Mouse (Mus musculus) intestine, embryonic 15.5 days (tissue): ENCODE measurements around the gene Higd1a. TPM values are rescaled to one million over a fixed set of nuclear protein-coding genes. Genes with fewer than 3 reads are reported as not detected.

Source experiments
- ATAC-seq: fragments of 200-750 bp; cut with Nextera tagmentation; 2 replicates; pipeline ENCODE4 v1.8.0; 2017; ENCODE audit warnings: moderate TSS enrichment, moderate library complexity
- H3K27ac ChIP-seq: fragments of 300-500 bp; sonication (generic); 2 replicates; pipeline ENCODE4 v1.5.1; 2015; ENCODE audit warnings: mild to moderate bottlenecking, inconsistent platforms
- H3K27me3 ChIP-seq: fragments of 300-500 bp; sonication (generic); replicated peaks from 2 replicates; pipeline ENCODE4 v1.6.1; 2015; ENCODE audit warnings: inconsistent platforms
- H3K36me3 ChIP-seq: fragments of 300-500 bp; sonication (generic); 2 replicates; pipeline ENCODE4 v1.6.1; 2015; ENCODE audit warnings: inconsistent platforms
- H3K4me1 ChIP-seq: fragments of 300-500 bp; sonication (generic); replicated peaks from 2 replicates; pipeline ENCODE4 v1.6.1; 2015; ENCODE audit warnings: inconsistent platforms
- H3K4me2 ChIP-seq: fragments of 300-500 bp; sonication (generic); replicated peaks from 2 replicates; pipeline ENCODE4 v1.6.1; 2015; ENCODE audit warnings: mild to moderate bottlenecking, inconsistent platforms
- H3K4me3 ChIP-seq: fragments of 300-500 bp; sonication (generic); replicated peaks from 2 replicates; pipeline ENCODE4 v1.5.1; 2015; ENCODE audit warnings: inconsistent platforms
- H3K9ac ChIP-seq: fragments of 300-500 bp; sonication (generic); 2 replicates; pipeline ENCODE4 v1.6.1; 2015; ENCODE audit warnings: inconsistent platforms
- H3K9me3 ChIP-seq: fragments of 300-500 bp; sonication (generic); 2 replicates; pipeline ENCODE4 v1.6.1; 2016; ENCODE audit warnings: inconsistent platforms
- WGBS: fragments of 180-500 bp; shearing (Covaris S2); methylation state at CpG from one replicate; pipeline ENCODE4 v1.1.7; 2015; 5-methylcytosine and 5-hydroxymethylcytosine counted together
- polyA plus RNA-seq: library from polyadenylated mRNA; unstranded; fragments of >200 nt; fragmentation: Nextera tagmentation; extraction: Ambion mirVana; gene quantifications from 2 replicates; pipeline ENCODE4 v1.2.1, GENCODE M21; 2015

Gene Higd1a
- polyA plus RNA-seq, 1 experiment from 2014 or later: 174 TPM

DNA sequence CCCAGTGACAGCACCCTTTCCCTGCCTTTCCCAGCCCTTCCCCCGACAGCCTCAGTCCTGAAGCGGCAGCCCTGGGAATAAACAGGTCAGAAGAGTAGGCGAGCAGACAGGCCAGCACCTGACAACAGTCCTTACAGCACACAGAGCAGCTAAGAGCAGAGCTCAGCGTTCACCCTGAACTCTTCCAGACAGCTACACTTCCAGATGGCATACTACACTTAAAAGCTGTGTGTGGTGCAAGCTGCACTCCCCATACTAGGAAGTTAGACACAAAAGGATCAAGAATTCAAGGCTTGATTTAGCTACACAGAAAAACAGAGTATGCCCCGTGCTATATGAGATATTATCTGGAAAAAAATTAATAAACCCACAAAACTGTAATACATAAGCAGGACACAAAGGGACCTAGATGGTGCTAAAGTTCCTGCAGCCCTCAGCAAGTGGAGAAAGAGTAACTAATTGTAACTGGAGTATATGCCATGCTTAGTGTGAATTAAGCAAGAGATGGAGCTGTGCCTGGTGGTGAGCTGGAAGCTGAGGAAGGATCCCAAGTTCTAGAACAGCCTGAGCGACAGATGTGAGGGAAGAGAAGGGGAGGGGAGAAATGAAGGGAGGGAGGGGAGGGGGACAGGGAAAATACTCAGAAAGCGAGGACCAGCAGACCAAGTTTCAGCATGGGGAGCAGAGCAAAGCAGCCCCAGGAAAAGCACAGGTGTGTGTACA lies 28.7 kb downstream of the Higd1a start:
- 60% methylated on average over 7 of the region's 7 CpGs for WGBS
- Histone ChIP-seq H3K9me3 (no peaks in the 10 kb centered on the region), H3K36me3 (no peaks in the 10 kb centered on the region), H3K4me1 (no peaks in the 10 kb centered on the region), H3K27me3 (no peaks in the 10 kb centered on the region), H3K27ac (no peak overlapping the region), H3K4me2 (no peak overlapping the region), H3K4me3 (no peak overlapping the region), H3K9ac (no peak overlapping the region)
- no peak for ATAC-seq

DNA sequence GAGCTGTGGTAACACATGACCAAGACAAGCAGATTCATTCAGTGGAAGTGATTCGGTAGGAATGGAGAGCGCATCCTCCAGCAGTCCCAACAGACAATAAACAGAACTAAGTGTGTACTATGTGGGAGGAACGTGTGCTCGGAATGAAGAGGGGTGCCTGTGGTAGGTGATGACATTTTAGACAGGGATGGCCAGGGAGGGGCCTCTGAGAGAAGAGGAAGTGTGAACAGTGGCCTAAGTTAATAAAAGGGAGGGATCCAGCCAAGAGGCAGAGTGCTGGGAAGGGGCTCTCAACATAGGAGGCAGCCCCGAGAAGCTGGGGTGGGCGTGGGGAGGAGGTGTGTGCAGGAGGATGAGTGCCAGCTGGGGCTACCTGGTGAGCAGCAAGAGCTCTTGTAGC lies 29.8 kb downstream of the Higd1a start:
- no peak overlapping the region for H3K4me2 ChIP-seq
- no peak overlapping the region for H3K9ac ChIP-seq
- H3K27me3 ChIP-seq: no peaks in the 10 kb centered on the region
- 57% methylated on average over 6 of the region's 6 CpGs for WGBS
- ATAC-seq: no peak
- no peaks in the 10 kb centered on the region for H3K36me3 ChIP-seq
- no peak overlapping the region for H3K4me3 ChIP-seq
- no peaks in the 10 kb centered on the region for H3K9me3 ChIP-seq
- H3K27ac ChIP-seq: no peak overlapping the region
- no peaks in the 10 kb centered on the region for H3K4me1 ChIP-seq

DNA sequence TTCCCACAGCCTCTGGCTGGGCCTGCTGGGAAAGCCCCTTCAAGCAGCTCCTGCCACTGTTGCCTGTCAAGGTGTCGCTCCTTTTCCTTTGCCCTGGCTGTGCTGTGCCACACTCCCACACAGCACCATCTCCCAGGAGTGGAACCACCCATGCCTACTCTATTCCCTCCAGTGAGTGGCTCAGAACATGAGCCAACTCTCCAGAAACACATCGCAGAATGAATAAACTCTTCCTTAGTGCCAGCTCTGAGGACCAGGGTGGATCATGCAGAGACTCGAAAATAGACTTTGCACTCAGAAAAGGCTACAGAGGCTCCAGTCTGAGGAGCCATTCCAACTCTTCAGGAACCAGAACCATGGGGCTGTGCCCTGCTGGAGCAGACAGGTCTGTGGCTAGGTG lies 31.8 kb downstream of the Higd1a start:
- Histone ChIP-seq H3K4me3 (no peak overlapping the region), H3K4me2 (no peak overlapping the region), H3K36me3 (no peaks in the 10 kb centered on the region), H3K27ac (no peak overlapping the region), H3K27me3 (no peaks in the 10 kb centered on the region), H3K9ac (no peak overlapping the region), H3K4me1 (no peaks in the 10 kb centered on the region), H3K9me3 (no peaks in the 10 kb centered on the region)
- 86% methylated on average over 3 of the region's 3 CpGs for WGBS
- no peak for ATAC-seq

DNA sequence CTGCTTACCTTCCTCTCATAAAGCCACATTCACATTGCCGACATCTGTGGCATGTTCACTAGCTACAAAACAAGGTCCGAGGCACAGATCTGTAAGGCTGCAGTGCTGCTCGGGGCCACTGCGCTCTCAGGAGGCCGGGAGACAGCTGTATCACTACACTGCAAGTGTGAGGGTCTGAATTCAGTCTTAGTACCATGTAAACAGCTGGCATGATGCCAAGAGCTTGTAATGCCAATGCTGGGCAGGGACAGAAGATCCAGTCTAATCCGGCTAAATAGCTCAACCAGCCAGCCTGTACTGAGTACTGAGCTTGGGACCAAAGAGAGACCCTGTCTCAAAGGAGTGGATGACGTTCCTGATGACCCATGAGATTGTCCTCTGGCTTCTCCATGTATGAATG lies 34.2 kb downstream of the Higd1a start:
- 81% methylated on average over 7 of the region's 7 CpGs for WGBS
- Histone ChIP-seq H3K27me3 (no peaks in the 10 kb centered on the region), H3K4me3 (no peak overlapping the region), H3K27ac (no peak overlapping the region), H3K9me3 (no peaks in the 10 kb centered on the region), H3K36me3 (no peaks in the 10 kb centered on the region), H3K9ac (no peak overlapping the region), H3K4me2 (no peak overlapping the region), H3K4me1 (0 out of 2 replicates have a peak, but pooled peaks cover 3% of the 10 kb centered on the region)
- no peak for ATAC-seq

DNA sequence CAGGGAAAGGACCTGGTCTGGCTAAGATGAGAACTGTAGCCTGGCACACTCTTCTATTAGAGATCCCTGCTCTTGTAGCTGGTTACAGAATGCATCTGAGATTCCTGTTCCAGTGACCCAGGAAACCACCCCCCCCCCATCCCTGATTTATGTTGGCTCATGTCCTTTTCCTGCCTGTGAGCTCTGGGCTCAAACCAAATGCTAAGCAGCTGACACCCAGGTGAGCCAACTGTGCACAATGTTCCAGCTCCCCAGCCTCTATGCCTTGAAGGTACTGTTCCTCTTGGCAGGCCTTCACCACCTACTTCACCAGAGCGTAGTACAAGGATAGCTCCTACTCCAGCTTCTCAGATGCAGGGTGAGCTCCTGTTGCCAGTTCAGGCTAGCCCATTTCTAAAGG lies 35.1 kb downstream of the Higd1a start:
- H3K4me3 ChIP-seq: no peak overlapping the region
- ATAC-seq: no peak
- H3K27me3 ChIP-seq: no peaks in the 10 kb centered on the region
- H3K4me2 ChIP-seq: no peak overlapping the region
- H3K9ac ChIP-seq: no peak overlapping the region
- H3K36me3 ChIP-seq: no peaks in the 10 kb centered on the region
- H3K27ac ChIP-seq: no peak overlapping the region
- no peaks in the 10 kb centered on the region for H3K9me3 ChIP-seq
- H3K4me1 ChIP-seq: 0 out of 2 replicates have a peak, but pooled peaks cover 3% of the 10 kb centered on the region
- 89% methylated on average over 1 of the region's 1 CpGs for WGBS

DNA sequence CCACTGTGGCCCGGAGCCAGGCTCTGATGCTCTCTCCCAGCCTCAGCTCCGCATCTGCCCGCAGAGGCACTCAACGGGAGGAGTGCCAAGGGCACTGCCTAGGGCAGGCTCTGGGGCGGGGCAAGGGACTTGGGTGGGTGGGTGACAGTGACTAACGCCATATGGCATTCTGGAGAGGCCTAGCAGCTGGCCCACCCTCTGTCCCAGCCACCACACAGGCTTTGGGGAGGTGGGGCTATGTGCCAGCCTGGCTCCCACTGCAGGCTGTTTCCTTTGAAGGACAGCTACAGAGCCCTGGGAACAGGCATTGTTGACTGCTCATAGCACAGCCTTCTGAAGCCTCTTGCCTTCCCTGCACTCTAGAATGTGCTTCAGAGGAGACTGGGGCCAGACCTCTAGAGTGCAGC lies 35.6 kb downstream of the Higd1a start:
- ATAC-seq: no peak
- Histone ChIP-seq H3K9me3 (no peaks in the 10 kb centered on the region), H3K27me3 (no peaks in the 10 kb centered on the region), H3K4me3 (no peak overlapping the region), H3K27ac (no peak overlapping the region), H3K4me1 (0 out of 2 replicates have a peak, but pooled peaks cover 3% of the 10 kb centered on the region), H3K9ac (no peak overlapping the region), H3K36me3 (no peaks in the 10 kb centered on the region), H3K4me2 (no peak overlapping the region)
- WGBS: 65% methylated on average over 6 of the region's 6 CpGs

DNA sequence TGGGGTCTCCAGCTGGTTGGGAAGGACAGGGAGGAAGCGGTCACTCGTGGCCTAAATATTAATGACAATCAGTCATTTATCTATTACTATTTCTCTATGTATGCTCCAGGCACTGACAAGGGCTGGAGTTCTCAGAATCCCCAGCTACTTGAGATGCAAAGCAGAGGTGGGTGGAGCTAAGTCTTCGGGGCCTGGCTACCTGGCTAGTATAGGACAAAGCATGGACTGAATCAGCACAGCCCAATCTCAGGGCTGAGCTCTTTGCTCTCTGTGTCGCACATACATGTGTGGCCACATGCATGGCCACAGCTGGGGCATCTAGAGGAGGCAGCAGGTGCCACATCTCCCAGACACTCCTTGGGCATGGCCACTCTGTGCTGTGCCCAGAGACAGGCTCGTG lies 37.4 kb downstream of the Higd1a start:
- Histone ChIP-seq H3K4me1 (0 out of 2 replicates have a peak, but pooled peaks cover 3% of the 10 kb centered on the region), H3K4me3 (no peak overlapping the region), H3K27ac (no peak overlapping the region), H3K9me3 (no peaks in the 10 kb centered on the region), H3K36me3 (no peaks in the 10 kb centered on the region), H3K27me3 (no peaks in the 10 kb centered on the region), H3K9ac (no peak overlapping the region), H3K4me2 (no peak overlapping the region)
- WGBS: 66% methylated on average over 5 of the region's 5 CpGs
- no peak for ATAC-seq

DNA sequence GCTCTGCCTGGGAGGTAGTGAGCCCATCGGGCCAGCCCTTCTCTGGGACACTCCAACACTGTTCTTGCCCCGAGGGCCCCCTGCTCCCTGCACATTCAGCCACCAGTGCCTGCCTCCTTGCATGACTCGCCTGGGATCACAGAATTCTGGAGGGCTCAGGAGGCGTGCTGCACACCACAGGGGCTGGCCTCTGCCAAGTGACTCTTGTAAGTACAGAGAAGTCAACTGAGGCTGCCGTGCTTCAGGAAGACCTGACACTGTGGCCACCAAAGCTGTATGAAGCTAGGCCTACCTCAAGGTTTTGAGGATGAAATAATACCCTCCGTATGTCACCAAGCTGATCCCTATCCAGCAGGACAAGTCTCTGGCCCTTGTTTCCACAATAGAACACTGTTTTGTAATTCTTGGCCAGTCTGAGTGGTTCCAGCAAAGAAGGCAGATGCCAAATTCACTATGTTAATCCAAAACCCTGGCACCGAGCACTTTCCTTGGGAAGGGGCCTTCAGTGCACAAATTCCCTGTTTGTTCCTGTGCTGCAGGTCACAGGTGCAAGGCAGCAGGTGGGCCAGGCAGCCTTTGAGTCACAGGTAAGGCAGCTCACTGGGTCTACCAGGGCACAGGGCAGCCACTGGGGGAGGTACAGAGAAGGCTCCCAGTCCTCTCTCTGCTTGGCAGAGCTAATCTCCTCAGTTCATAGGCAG lies 38.2 kb downstream of the Higd1a start:
- Histone ChIP-seq H3K27me3 (no peaks in the 10 kb centered on the region), H3K9me3 (no peaks in the 10 kb centered on the region), H3K9ac (no peak overlapping the region), H3K4me2 (no peak overlapping the region), H3K27ac (no peak overlapping the region), H3K4me3 (no peak overlapping the region), H3K36me3 (no peaks in the 10 kb centered on the region), H3K4me1 (0 out of 2 replicates have a peak, but pooled peaks cover 3% of the 10 kb centered on the region)
- WGBS: 62% methylated on average over 7 of the region's 7 CpGs
- no peak for ATAC-seq

DNA sequence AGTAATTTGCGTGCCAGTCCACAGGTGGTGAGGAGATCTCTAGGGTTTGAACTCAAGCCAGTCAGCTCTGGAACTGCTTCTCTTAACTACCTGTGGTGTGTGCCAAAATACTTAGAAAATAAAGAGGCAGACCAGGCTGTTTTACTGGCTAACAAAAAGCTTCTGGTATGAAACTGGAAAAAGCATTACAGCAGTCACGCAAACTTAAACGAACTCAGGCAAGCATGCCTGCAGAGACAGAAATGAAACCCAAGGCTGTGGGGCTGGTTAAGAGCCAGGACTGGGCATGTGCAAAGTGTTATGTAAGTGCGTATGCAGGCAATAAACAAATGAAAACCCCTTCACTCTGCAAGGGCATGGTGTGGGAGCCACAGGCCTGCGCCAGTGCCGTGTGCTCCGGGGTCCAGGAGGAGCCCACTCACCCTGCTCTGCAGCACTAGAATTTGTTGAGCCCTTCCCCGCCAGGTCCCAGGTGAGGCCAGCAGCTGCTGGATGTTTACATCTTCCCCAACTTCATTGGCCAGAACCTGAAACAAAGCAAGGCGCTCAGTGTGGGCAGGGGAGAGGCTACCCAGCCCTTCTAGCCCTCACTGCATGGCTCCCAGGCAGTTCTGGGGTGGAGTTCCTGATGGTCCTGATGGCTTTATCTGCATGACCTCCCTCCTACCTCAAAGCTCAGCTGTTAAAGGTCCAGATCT lies 38.9 kb downstream of the Higd1a start:
- ATAC-seq: no peak

DNA sequence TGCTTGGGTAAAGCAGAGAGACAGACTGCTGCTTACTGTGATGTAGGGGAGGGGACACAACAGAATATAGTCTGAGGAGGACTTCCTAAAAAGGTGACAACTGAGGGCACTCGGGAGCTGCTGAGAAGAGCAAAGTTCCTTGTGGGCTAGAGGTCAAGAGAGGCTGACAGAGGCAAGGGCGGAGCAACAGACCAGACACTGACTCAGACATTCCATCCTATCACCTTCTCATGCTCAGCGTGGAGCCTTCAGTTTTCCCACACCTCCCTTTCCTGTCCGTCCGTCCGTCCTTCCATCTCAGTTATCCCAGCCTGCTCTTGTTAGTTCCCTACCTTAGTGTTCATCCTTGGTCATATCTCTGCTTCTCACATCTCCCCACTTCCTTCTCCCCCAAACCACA lies 43.0 kb downstream of the Higd1a start:
- H3K4me1 ChIP-seq: peaks cover 3% of the 10 kb centered on the region; the same call in 1 of the 2 replicates
- H3K27ac ChIP-seq: no peak overlapping the region
- H3K9ac ChIP-seq: no peak overlapping the region
- no peak for ATAC-seq
- no peaks in the 10 kb centered on the region for H3K36me3 ChIP-seq
- H3K4me2 ChIP-seq: no peak overlapping the region
- 55% methylated on average over 6 of the region's 6 CpGs for WGBS
- no peaks in the 10 kb centered on the region for H3K27me3 ChIP-seq
- no peaks in the 10 kb centered on the region for H3K9me3 ChIP-seq
- H3K4me3 ChIP-seq: no peak overlapping the region

More for the DNA sequence above, 38.9 kb downstream of the Higd1a start:
- no peak overlapping the region for H3K27ac ChIP-seq
- no peaks in the 10 kb centered on the region for H3K9me3 ChIP-seq
- no peak overlapping the region for H3K4me2 ChIP-seq
- 43% methylated on average over 9 of the region's 9 CpGs for WGBS
- H3K4me3 ChIP-seq: no peak overlapping the region
- H3K36me3 ChIP-seq: no peaks in the 10 kb centered on the region
- H3K4me1 ChIP-seq: 0 out of 2 replicates have a peak, but pooled peaks cover 3% of the 10 kb centered on the region
- H3K9ac ChIP-seq: no peak overlapping the region
- H3K27me3 ChIP-seq: no peaks in the 10 kb centered on the region

DNA sequence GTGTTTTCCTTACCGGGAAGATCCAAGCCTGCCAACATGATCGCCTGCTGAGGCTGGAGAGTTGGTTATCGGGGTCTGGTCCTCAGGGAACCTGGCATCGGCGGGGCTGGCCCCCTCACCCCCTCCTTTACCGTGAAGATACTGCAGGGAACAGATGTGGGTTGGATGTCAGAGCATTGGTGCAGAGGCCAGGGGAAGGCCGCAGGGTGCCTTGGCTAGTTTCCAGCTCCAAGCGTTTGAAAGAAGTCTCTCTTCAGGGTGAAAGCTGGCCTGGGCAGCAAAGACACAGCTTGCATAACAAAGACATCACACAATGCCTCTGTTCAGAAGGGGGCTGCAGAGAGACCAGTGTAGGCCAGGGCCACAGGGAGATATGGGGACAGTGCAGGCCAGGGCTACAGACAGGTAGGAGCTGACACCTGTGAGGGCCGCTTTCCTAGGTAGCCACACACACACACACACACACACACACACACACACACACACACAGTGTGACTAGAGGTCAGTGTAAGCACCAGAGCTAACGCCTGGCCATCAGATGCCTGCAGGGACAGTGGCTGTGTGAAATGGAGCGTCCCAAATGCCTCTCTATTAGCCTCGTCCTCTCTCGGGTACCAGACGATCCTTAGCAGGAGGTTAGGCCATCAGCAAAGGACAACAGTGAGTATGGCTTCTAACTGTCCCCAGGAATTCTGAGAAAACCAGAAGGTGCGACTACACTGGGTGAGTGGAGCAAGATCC lies 47.9 kb downstream of the Higd1a start:
- WGBS: 46% methylated on average over 15 of the region's 15 CpGs
- Histone ChIP-seq H3K27me3 (no peaks in the 10 kb centered on the region), H3K27ac (no peak overlapping the region), H3K9ac (no peak overlapping the region), H3K4me2 (no peak overlapping the region), H3K9me3 (no peaks in the 10 kb centered on the region), H3K4me3 (no peak overlapping the region), H3K36me3 (no peaks in the 10 kb centered on the region), H3K4me1 (no peaks in the 10 kb centered on the region; the same call in 1 of the 2 replicates)
- peak; percentile 49; the same call in 1 of the 2 replicates for ATAC-seq

DNA sequence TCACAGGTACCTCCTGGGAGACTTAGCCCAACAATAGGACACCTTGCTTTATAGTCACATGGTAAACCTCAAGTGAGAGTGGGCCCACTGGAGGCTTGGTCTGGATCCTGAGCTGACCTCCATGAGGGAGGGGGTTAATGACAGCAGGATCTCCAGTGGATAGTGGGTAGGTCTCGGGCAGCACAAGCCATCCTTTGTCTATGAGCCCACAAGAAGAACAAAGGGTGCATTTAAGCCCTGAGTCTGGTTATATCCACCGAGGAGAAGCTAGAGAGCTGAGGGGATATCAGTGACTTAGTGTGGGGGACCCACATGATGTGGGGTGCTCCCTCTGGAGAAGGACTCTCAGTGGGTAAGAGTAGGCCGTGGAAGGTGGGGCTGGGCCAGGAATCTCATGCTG lies 49.7 kb downstream of the Higd1a start:
- Histone ChIP-seq H3K4me3 (no peak overlapping the region), H3K9me3 (no peaks in the 10 kb centered on the region), H3K27me3 (no peaks in the 10 kb centered on the region), H3K4me2 (no peak overlapping the region), H3K36me3 (no peaks in the 10 kb centered on the region), H3K4me1 (no peaks in the 10 kb centered on the region; the same call in 1 of the 2 replicates), H3K27ac (no peak overlapping the region), H3K9ac (no peak overlapping the region)
- peak; percentile 36; the same call in 1 of the 2 replicates for ATAC-seq
- 65% methylated on average over 3 of the region's 3 CpGs for WGBS
